Mouse (Mus musculus) heart, adult 2 months (tissue): ENCODE data around the gene Ltb4r1. TPM values are rescaled to one million over a fixed set of nuclear protein-coding genes. Genes with fewer than 3 reads are reported as not detected.

ENCODE experiments used
- DNase-seq, 2 experiments: peaks; one replicate each; pipeline ENCODE4 v3.0.0; 2021
- H3K27ac ChIP-seq: fragments of 200-600 bp; 2 replicates; pipeline ENCODE4 v1.8.1; 2022
- H3K27me3 ChIP-seq: fragments of 200-500 bp; 2 replicates; pipeline ENCODE4 v1.6.1; 2012; ENCODE audit warnings: mild to moderate bottlenecking, low read length, inconsistent platforms, mixed read lengths; ENCODE audit not compliant: control insufficient read depth, insufficient read depth
- H3K36me3 ChIP-seq: fragments of 200-500 bp; 2 replicates; pipeline ENCODE4 v1.6.1; 2012; ENCODE audit warnings: low read length, inconsistent platforms; ENCODE audit not compliant: control insufficient read depth, insufficient read depth
- H3K4me1 ChIP-seq: fragments of 200-500 bp; 2 replicates; pipeline ENCODE4 v1.6.1; 2011; ENCODE audit warnings: low read length; ENCODE audit not compliant: control insufficient read depth, insufficient read depth
- H3K4me3 ChIP-seq: fragments of 200-600 bp; 2 replicates; pipeline ENCODE4 v1.8.1; 2022
- H3K79me2 ChIP-seq: fragments of 200-500 bp; replicated peaks from 2 replicates; pipeline ENCODE4 v1.6.1; 2012; ENCODE audit warnings: mild to moderate bottlenecking, inconsistent platforms, low read length, moderate library complexity, mixed read lengths; ENCODE audit not compliant: control insufficient read depth, insufficient read depth
- H3K9ac ChIP-seq: fragments of 200-500 bp; 2 replicates; pipeline ENCODE4 v1.6.1; 2012; ENCODE audit warnings: low read depth, mild to moderate bottlenecking, control low read depth, inconsistent platforms, low read length, mixed read lengths
- CTCF ChIP-seq: fragments of 200-600 bp; IDR thresholded peaks from 2 replicates; pipeline ENCODE4 v1.8.1; 2022; ENCODE audit warnings: antibody characterized with exemption, mild to moderate bottlenecking, moderate library complexity
- EP300 ChIP-seq: fragments of 200-500 bp; IDR thresholded peaks from 2 replicates; pipeline ENCODE4 v1.6.1; 2011; ENCODE audit warnings: low read depth, low read length, control low read depth; ENCODE audit not compliant: insufficient read depth
- POLR2A ChIP-seq: fragments of 200-500 bp; IDR thresholded peaks from 2 replicates; pipeline ENCODE4 v1.6.1; 2011; ENCODE audit warnings: mild to moderate bottlenecking, low read depth, low read length, control low read depth; ENCODE audit not compliant: insufficient read depth
- WGBS: fragments of 180-500 bp; shearing (Covaris S2); methylation state at CpG from one replicate; pipeline ENCODE4 v1.1.7; 2018; 5-methylcytosine and 5-hydroxymethylcytosine counted together
- intact Hi-C: fragments of 180-260 bp; cut with DNase I; formaldehyde crosslinking; loops from one replicate; pipeline ENCODE4 v1.15.1; 2025
- long read RNA-seq: library from polyadenylated mRNA; stranded (forward); transcript quantifications from one replicate; pipeline ENCODE4 v2.0.0, GENCODE M21; 2021
- polyA plus RNA-seq: library from polyadenylated mRNA; depleted of rRNA; stranded (reverse); fragments of >200 nt; gene quantifications from 2 replicates; pipeline ENCODE4 v1.2.3, GENCODE M21; 2012; rRNA removed
- total RNA-seq, 2 experiments: library from RNA; stranded (reverse); gene quantifications; 2 replicates each; pipeline ENCODE4 v1.2.3; 2021

Gene Ltb4r1
- total RNA-seq (under 1 TPM; 0.34 to 0.36 TPM), polyA plus RNA-seq (0.76 TPM in 2 replicates)
- long read RNA-seq = 0 reads

- intact Hi-C loops = no loop called here
- 0 out of 2 replicates have a peak, but pooled peaks cover 2% of the 10 kb centered on the region for H3K27me3 ChIP-seq
Measured at GRCm38 (mm10) chr14:55765696-55766095, at the start of gene Ltb4r1. Gene Ltb4r1, plus strand, starts transcription at chr14:55765962.

GRCm38 (mm10) chr14:55716271-55716670 is 49.5 kb upstream of the Ltb4r1 start:
- H3K9ac ChIP-seq = no peak overlapping the region
- WGBS = 96% methylated on average over 6 of the region's 6 CpGs
- no peak overlapping the region for H3K27ac ChIP-seq
- no peaks in the 10 kb centered on the region for H3K36me3 ChIP-seq
- DNase-seq = no peak
- intact Hi-C loops = no loop called here
- H3K4me3 ChIP-seq = no peak overlapping the region
- H3K79me2 ChIP-seq = no peaks in the 10 kb centered on the region
- TF ChIP-seq POLR2A (no peak), EP300 (no peak), CTCF (no peak)
- no peaks in the 10 kb centered on the region for H3K4me1 ChIP-seq
- H3K27me3 ChIP-seq = peaks cover 1% of the 10 kb centered on the region; the same call in 1 of the 2 replicates

More at GRCm38 (mm10) chr14:55765696-55766095, at the start of gene Ltb4r1:
- no peak for DNase-seq
- Histone ChIP-seq H3K4me3 (no peak within 1 kb of the TSS), H3K79me2 (no peaks in the 10 kb centered on the region), H3K27ac (no peak within 1 kb of the TSS), H3K36me3 (no peaks in the 10 kb centered on the region), H3K9ac (no peak within 1 kb of the TSS), H3K4me1 (peaks cover 7% of the 10 kb centered on the region)
- 57% methylated on average over 4 of the region's 4 CpGs for WGBS
- TF ChIP-seq CTCF (no peak), POLR2A (no peak), EP300 (no peak)

GRCm38 (mm10) chr14:55716884-55717283 is 48.9 kb upstream of the Ltb4r1 start:
- Histone ChIP-seq H3K4me1 (no peaks in the 10 kb centered on the region), H3K27me3 (peaks cover 1% of the 10 kb centered on the region; the same call in 1 of the 2 replicates), H3K27ac (no peak overlapping the region), H3K36me3 (no peaks in the 10 kb centered on the region), H3K4me3 (no peak overlapping the region), H3K79me2 (no peaks in the 10 kb centered on the region), H3K9ac (no peak overlapping the region)
- intact Hi-C loops = no loop called here
- DNase-seq = no peak
- TF ChIP-seq CTCF (no peak), EP300 (no peak), POLR2A (no peak)
- WGBS = 89% methylated on average over 8 of the region's 8 CpGs

- Histone ChIP-seq H3K4me1 (no peaks in the 10 kb centered on the region; the same call in 1 of the 2 replicates), H3K4me3 (no peak overlapping the region), H3K27ac (no peak overlapping the region), H3K79me2 (no peaks in the 10 kb centered on the region), H3K9ac (no peak overlapping the region), H3K36me3 (no peaks in the 10 kb centered on the region), H3K27me3 (no peaks in the 10 kb centered on the region)
- no peak for TF ChIP-seq POLR2A
- no peak for TF ChIP-seq CTCF
- 86% methylated on average over 6 of the region's 6 CpGs for WGBS
- no peak for DNase-seq
- intact Hi-C loops = loop anchor here (5.0 to 10.0 kb wide), 2 partner anchors 77 to 235 kb away; partner anchors contain the start of gene Tm9sf1
Measured at GRCm38 (mm10) chr14:55719737-55720136, 46.0 kb upstream of the Ltb4r1 start.

GRCm38 (mm10) chr14:55720666-55721065 is 45.1 kb upstream of the Ltb4r1 start:
- no peak overlapping the region for H3K9ac ChIP-seq
- TF ChIP-seq CTCF = no peak
- no peak for TF ChIP-seq POLR2A
- TF ChIP-seq EP300 = no peak
- no peak overlapping the region for H3K27ac ChIP-seq
- no peaks in the 10 kb centered on the region for H3K79me2 ChIP-seq
- no peak for DNase-seq
- WGBS = 94% methylated on average over 12 of the region's 12 CpGs
- intact Hi-C loops = loop anchor here (5.0 to 10.0 kb wide), 2 partner anchors 78 to 236 kb away; partner anchors contain the start of gene Tm9sf1
- no peak overlapping the region for H3K4me3 ChIP-seq
- H3K4me1 ChIP-seq = no peaks in the 10 kb centered on the region; the same call in 1 of the 2 replicates
- H3K27me3 ChIP-seq = no peaks in the 10 kb centered on the region
- H3K36me3 ChIP-seq = no peaks in the 10 kb centered on the region

GRCm38 (mm10) chr14:55721076-55721475 is 44.7 kb upstream of the Ltb4r1 start:
- intact Hi-C loops = loop anchor here (5.0 to 10.0 kb wide), 2 partner anchors 79 to 236 kb away; partner anchors contain the start of gene Tm9sf1

More at GRCm38 (mm10) chr14:55721076-55721475, 44.7 kb upstream of the Ltb4r1 start:
- TF ChIP-seq CTCF (no peak), EP300 (no peak), POLR2A (no peak)
- no peaks in the 10 kb centered on the region for H3K79me2 ChIP-seq
- 89% methylated on average over 6 of the region's 6 CpGs for WGBS
- no peak overlapping the region for H3K9ac ChIP-seq
- no peak overlapping the region; the same call in 1 of the 2 replicates for H3K4me3 ChIP-seq
- H3K27ac ChIP-seq = no peak overlapping the region
- H3K27me3 ChIP-seq = no peaks in the 10 kb centered on the region
- no peak for DNase-seq
- H3K36me3 ChIP-seq = no peaks in the 10 kb centered on the region
- H3K4me1 ChIP-seq = no peaks in the 10 kb centered on the region; the same call in 1 of the 2 replicates
